Mouse (Mus musculus): ENCODE data around the gene Sec1. TPM values are rescaled to one million over a fixed set of nuclear protein-coding genes. Genes with fewer than 3 reads are reported as not detected.

Gene Sec1
- total and polyA plus RNA-seq, 2 experiments from 2014 or later, result 0.37 to 1.0 TPM

DNA sequence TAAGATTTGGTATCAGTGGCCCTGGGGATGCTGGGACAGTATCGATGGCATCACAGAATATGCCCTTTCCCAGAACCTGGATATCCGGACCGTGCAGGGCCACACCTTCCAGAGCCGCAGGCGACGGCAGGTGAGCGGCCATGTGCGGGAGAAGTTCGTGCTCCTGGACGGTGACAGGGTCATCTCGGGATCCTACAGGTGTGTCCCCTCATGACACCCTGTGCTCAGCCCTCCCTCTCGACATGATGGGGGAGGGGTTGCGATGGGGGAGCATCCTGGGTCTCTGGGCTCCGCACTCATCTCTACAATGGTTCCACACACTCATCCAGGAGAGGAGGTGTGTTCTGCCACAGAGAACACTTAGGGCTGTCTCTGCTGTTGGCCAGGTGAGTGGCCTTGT lies 29.6 kb upstream of the Sec1 start:
- no peak for ATAC-seq (ENCODE audit: low FRiP score)
- no peak overlapping the region for H3K9ac ChIP-seq (replicated peaks; ENCODE audit: low read length, poor library complexity, severe bottlenecking)
- no peaks in the 10 kb centered on the region for H3K27me3 ChIP-seq (ENCODE audit: insufficient read depth, low read length)
- no peak overlapping the region for H3K4me3 ChIP-seq (ENCODE audit: low read depth, low read length)
- WGBS, result 95% methylated on average over 14 of the region's 14 CpGs
- no peak for DNase-seq (ENCODE audit: low spot score)
- no peak for TF ChIP-seq CTCF (IDR thresholded peaks at IDR 0.05)
- H3K4me2 ChIP-seq (ENCODE audit: low read depth, low read length, poor library complexity, severe bottlenecking), result no peak overlapping the region
- no peaks in the 10 kb centered on the region for H3K9me3 ChIP-seq (ENCODE audit: low read length)
- H3K36me3 ChIP-seq (ENCODE audit: insufficient read depth, low read length), result peaks cover 48% of the 10 kb centered on the region
- no peak overlapping the region for H3K27ac ChIP-seq (ENCODE audit: low read depth, low read length)
- peaks cover 3% of the 10 kb centered on the region; the same call in 1 of the 2 replicates for H3K4me1 ChIP-seq (ENCODE audit: insufficient read depth, low read length)

DNA sequence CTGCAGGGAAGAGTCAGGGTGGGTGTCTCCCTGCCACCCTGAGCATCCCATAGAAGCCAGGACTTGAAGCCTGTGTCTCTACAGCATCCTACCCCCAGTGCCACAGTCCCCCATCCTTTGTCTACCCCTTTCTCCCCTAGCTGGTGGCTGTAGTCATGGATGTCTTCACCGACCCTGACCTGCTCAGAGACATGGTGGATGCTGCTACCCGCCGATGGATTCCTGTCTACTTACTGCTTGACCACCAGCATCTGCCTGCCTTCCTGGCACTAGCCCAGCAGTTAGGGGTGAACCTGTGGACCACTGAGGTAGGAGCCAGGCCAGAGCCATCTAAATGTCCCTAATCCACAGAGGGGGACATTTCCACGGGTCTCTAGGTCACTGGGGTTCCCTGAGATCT lies 29.1 kb upstream of the Sec1 start:
- no peak for DNase-seq (ENCODE audit: low spot score)
- Histone ChIP-seq H3K9ac (replicated peaks; ENCODE audit: low read length, poor library complexity, severe bottlenecking) (0 out of 2 replicates have a peak overlapping the region, but pooled peaks have one; percentile 33), H3K27ac (ENCODE audit: low read depth, low read length) (no peak overlapping the region), H3K9me3 (ENCODE audit: low read length) (no peaks in the 10 kb centered on the region), H3K4me3 (ENCODE audit: low read depth, low read length) (no peak overlapping the region), H3K4me2 (ENCODE audit: low read depth, low read length, poor library complexity, severe bottlenecking) (no peak overlapping the region), H3K4me1 (ENCODE audit: insufficient read depth, low read length) (peaks cover 3% of the 10 kb centered on the region; the same call in 1 of the 2 replicates), H3K36me3 (ENCODE audit: insufficient read depth, low read length) (peaks cover 48% of the 10 kb centered on the region), H3K27me3 (ENCODE audit: insufficient read depth, low read length) (no peaks in the 10 kb centered on the region)
- no peak for ATAC-seq (ENCODE audit: low FRiP score)
- TF ChIP-seq CTCF (IDR thresholded peaks at IDR 0.05), result no peak
- 95% methylated on average over 4 of the region's 4 CpGs for WGBS

DNA sequence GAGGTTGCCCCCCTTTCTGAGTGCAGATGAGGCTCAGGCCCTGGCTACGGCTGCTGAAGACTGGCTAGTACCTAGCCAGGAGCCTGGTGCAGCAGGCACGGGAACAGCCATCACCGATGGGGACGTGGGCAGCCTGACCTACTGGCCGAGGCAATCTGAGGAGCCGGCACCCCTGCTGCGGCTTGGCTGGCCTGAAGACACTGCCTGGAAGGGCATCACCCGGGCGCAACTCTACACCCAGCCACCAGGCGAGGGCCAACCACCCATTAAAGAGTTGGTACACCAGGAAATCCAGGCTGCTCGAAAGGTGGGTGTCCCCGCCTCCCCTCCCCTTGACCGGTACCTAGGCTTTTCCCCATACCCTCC lies 28.1 kb upstream of the Sec1 start:
- H3K27me3 ChIP-seq (ENCODE audit: insufficient read depth, low read length), result no peaks in the 10 kb centered on the region
- H3K9me3 ChIP-seq (ENCODE audit: low read length), result no peaks in the 10 kb centered on the region
- H3K27ac ChIP-seq (ENCODE audit: low read depth, low read length), result no peak overlapping the region
- H3K9ac ChIP-seq (replicated peaks; ENCODE audit: low read length, poor library complexity, severe bottlenecking), result 0 out of 2 replicates have a peak overlapping the region, but pooled peaks have one; percentile 13
- no peak overlapping the region for H3K4me2 ChIP-seq (ENCODE audit: low read depth, low read length, poor library complexity, severe bottlenecking)
- no peak overlapping the region for H3K4me3 ChIP-seq (ENCODE audit: low read depth, low read length)
- peak; percentile 12; the same call in 1 of the 2 replicates for TF ChIP-seq CTCF (IDR thresholded peaks at IDR 0.05)
- no peak for DNase-seq (ENCODE audit: low spot score)
- H3K36me3 ChIP-seq (ENCODE audit: insufficient read depth, low read length), result peaks cover 48% of the 10 kb centered on the region
- no peak for ATAC-seq (ENCODE audit: low FRiP score)
- 85% methylated on average over 13 of the region's 13 CpGs for WGBS
- H3K4me1 ChIP-seq (ENCODE audit: insufficient read depth, low read length), result peaks cover 3% of the 10 kb centered on the region; the same call in 1 of the 2 replicates

DNA sequence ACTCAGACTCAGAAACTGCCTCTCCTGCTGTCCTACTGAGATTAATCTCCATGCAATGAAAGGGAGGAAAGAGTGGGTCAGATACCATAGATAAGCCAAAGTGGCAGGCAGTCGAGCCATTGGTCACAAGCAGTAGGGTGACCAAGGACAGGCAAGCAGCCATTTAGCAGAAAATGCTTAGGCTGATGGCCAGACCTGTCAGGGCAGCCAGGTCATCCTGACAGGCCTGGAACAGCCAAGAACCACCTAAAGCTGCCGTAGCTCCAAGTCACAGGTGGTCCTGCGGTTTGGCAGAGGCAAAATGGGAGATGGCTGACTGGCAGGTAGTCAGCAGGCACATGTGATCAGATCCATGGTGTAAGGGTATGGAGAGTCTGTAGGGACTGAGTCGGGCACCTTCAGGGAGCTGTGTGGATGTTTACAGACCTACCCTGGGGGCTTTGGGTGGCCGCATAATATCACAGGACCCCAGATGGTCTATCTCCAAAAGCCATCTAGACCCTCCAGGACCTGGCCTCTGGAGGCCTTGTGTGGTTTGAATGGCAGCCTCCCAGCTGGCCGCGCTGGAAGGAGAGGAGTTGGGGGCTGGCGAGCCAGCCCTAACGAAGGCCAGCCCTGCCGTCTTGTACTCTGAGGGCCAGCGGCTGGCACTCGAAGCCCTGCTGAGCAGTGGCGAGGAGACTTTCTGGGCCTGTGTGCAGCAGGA lies 27.6 kb upstream of the Sec1 start:
- TF ChIP-seq CTCF (IDR thresholded peaks at IDR 0.05), result no peak
- H3K9me3 ChIP-seq (ENCODE audit: low read length), result no peaks in the 10 kb centered on the region
- peaks cover 48% of the 10 kb centered on the region for H3K36me3 ChIP-seq (ENCODE audit: insufficient read depth, low read length)
- H3K4me1 ChIP-seq (ENCODE audit: insufficient read depth, low read length), result peaks cover 3% of the 10 kb centered on the region; the same call in 1 of the 2 replicates
- 64% methylated on average over 13 of the region's 13 CpGs for WGBS
- H3K4me2 ChIP-seq (ENCODE audit: low read depth, low read length, poor library complexity, severe bottlenecking), result no peak overlapping the region
- H3K4me3 ChIP-seq (ENCODE audit: low read depth, low read length), result no peak overlapping the region
- no peaks in the 10 kb centered on the region for H3K27me3 ChIP-seq (ENCODE audit: insufficient read depth, low read length)
- no peak overlapping the region for H3K27ac ChIP-seq (ENCODE audit: low read depth, low read length)
- DNase-seq (ENCODE audit: low spot score) (no peak), ATAC-seq (ENCODE audit: low FRiP score) (no peak)
- H3K9ac ChIP-seq (replicated peaks; ENCODE audit: low read length, poor library complexity, severe bottlenecking), result 0 out of 2 replicates have a peak overlapping the region, but pooled peaks have one; percentile 13

DNA sequence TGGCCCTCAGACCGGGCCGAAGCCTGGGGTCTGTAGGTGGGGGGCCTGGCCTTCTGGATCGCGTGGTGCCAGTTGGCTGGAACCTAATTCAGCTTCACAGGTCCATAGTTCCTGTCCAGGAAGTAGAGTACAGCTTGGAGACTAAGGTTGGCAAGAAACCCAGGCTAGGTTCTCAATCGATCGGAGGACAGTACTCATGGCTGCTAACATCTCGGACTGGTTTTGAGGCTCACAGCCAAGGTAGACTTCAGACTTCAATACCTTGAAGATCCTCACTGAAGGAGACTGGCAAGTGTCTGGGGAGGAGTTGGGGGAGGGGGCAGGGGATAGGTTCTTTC lies 27.0 kb upstream of the Sec1 start:
- no peak for TF ChIP-seq CTCF (IDR thresholded peaks at IDR 0.05)
- H3K27ac ChIP-seq (ENCODE audit: low read depth, low read length), result no peak overlapping the region
- DNase-seq (ENCODE audit: low spot score), result no peak
- H3K27me3 ChIP-seq (ENCODE audit: insufficient read depth, low read length), result no peaks in the 10 kb centered on the region
- H3K4me1 ChIP-seq (ENCODE audit: insufficient read depth, low read length), result peaks cover 3% of the 10 kb centered on the region; the same call in 1 of the 2 replicates
- no peak overlapping the region for H3K4me3 ChIP-seq (ENCODE audit: low read depth, low read length)
- no peak for ATAC-seq (ENCODE audit: low FRiP score)
- H3K9ac ChIP-seq (replicated peaks; ENCODE audit: low read length, poor library complexity, severe bottlenecking), result no peak overlapping the region
- WGBS, result 74% methylated on average over 7 of the region's 7 CpGs
- peaks cover 44% of the 10 kb centered on the region for H3K36me3 ChIP-seq (ENCODE audit: insufficient read depth, low read length)
- no peak overlapping the region for H3K4me2 ChIP-seq (ENCODE audit: low read depth, low read length, poor library complexity, severe bottlenecking)
- no peaks in the 10 kb centered on the region for H3K9me3 ChIP-seq (ENCODE audit: low read length)

DNA sequence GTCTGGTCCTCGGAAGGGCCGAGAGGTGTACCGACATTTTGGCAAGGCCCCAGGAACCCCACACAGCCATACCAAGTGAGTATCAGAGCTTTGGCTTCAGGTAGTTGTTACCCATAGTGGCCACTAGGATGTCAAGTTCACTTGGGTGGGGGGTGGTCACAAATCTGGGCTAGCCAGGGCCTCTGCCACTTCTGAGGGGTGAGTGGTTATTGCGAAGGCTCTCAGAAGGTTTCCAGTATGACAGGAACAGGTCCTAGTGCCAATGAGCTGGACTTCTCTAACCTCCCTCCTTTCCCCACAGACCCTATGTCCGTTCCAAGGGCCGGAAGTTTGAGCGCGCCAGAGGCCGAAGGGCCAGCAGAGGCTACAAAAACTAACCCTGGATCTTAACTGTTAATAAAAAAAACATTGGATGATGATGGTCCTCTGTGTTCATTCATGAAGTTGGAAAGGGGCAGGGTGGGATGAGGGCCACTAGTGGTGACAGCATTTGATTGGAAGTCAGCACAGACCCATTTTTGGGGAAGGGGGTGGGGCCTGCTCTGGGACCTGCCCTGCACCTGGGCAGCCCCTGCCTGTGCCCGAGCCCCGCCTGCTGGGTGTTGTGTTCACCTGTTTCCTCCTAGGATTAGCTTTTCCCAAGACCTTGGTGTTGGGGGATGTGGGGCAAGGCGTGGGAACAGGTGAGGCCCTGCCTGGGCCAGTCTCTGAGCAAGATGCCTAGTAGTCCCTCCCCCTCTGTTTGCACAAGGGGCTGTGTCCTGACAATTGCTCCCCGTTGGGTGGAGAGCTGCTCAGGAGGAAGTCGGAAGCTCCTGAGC lies 26.4 kb upstream of the Sec1 start, which contains the start of gene Fam83e:
TSS of gene Fam83e (plus strand) at position 800 of the 821 bp plus-strand sequence.
- peak; percentile 34 for TF ChIP-seq CTCF (IDR thresholded peaks at IDR 0.05)
- Histone ChIP-seq H3K9ac (replicated peaks; ENCODE audit: low read length, poor library complexity, severe bottlenecking) (0 out of 2 replicates have a peak within 1 kb of the TSS, but pooled peaks have one; percentile 13), H3K4me3 (ENCODE audit: low read depth, low read length) (no peak within 1 kb of the TSS), H3K9me3 (ENCODE audit: low read length) (no peaks in the 10 kb centered on the region), H3K4me2 (ENCODE audit: low read depth, low read length, poor library complexity, severe bottlenecking) (no peak within 1 kb of the TSS), H3K4me1 (ENCODE audit: insufficient read depth, low read length) (peaks cover 3% of the 10 kb centered on the region; the same call in 1 of the 2 replicates), H3K36me3 (ENCODE audit: insufficient read depth, low read length) (peaks cover 41% of the 10 kb centered on the region), H3K27ac (ENCODE audit: low read depth, low read length) (no peak within 1 kb of the TSS), H3K27me3 (ENCODE audit: insufficient read depth, low read length) (no peaks in the 10 kb centered on the region)
- WGBS, result 88% methylated on average over 12 of the region's 14 CpGs
- no peak for DNase-seq (ENCODE audit: low spot score)
- ATAC-seq (ENCODE audit: low FRiP score), result no peak
